Mouse (Mus musculus): Measurements from ENCODE around the gene Tspo2. TPM values are rescaled to one million over a fixed set of nuclear protein-coding genes. Genes with fewer than 3 reads are reported as not detected.

The Tspo2 gene
- polyA plus RNA-seq, 1 experiment = 1.5 TPM

DNA sequence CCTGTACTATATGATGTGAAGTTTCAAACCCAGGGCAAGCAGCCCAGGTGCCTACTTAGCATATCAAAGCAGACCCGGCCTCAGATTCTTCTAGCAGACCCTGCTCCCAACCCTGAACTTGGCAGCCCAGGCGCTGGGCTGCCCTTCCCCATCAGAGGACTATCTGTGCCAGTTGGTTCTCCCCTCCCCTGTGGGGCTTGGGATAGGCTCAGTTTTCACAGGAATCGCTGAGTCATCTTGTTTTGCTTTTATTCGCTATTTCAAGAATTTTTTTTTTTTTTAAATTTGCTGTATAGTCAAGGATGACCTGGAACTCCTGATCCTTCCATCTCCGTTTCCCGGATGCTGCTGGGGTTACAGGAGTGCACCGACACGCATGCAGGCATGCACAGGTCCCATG lies 3.6 kb downstream of the Tspo2 start:
- Histone ChIP-seq H3K36me3 (ENCODE audit: control insufficient read depth, insufficient read depth, low read length, poor library complexity, severe bottlenecking) (no peaks in the 10 kb centered on the region), H3K4me1 (ENCODE audit: control insufficient read depth, insufficient read depth, low read length) (peaks cover 11% of the 10 kb centered on the region), H3K27ac (ENCODE audit: insufficient read depth, low read length) (no peak overlapping the region), H3K4me3 (ENCODE audit: low read depth, low read length) (no peak overlapping the region), H3K9ac (ENCODE audit: low read depth, poor library complexity, severe bottlenecking) (no peak overlapping the region), H3K27me3 (ENCODE audit: control insufficient read depth, insufficient read depth, low read length, poor library complexity, severe bottlenecking) (no peaks in the 10 kb centered on the region), H3K9me3 (replicated peaks; ENCODE audit: control insufficient read depth, insufficient read depth, low read length, poor library complexity, severe bottlenecking) (no peaks in the 10 kb centered on the region)
- TF ChIP-seq EP300 (IDR thresholded peaks at IDR 0.05; ENCODE audit: insufficient read depth, low read depth, low read length) (no peak), POLR2A (IDR thresholded peaks at IDR 0.05; ENCODE audit: insufficient read depth, low read length) (no peak), CTCF (IDR thresholded peaks at IDR 0.05; ENCODE audit: low read depth, low read length) (no peak)

DNA sequence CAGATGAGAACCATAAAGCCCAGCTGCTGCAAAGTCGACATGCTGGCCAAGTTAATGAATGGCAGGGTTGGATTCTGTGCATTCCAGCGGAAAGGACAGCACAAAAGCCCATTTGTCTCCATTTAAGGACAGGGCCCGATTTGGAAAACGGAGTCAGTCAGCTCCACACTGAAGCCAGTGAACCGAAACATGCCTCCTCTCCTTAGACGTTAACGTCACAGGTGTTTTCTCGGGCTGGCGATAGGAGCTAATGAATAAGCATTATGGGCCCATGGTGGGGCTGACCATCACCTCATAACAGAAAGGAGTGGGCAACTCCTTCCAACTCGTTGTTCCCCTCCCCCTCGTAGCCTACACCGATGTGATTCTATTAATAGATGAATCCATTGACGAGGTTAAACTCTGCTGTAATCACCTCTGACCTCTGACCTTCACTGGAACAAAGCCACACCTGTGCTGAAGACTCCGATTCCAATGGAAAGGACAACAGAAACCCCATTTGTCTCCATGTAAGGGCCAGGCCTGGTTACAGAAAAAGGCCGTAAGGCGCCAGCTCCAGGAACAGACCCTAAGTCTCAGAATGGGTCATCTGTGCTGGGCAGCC lies 7.7 kb downstream of the Tspo2 start:
- TF ChIP-seq EP300 (IDR thresholded peaks at IDR 0.05; ENCODE audit: insufficient read depth, low read depth, low read length) (no peak), POLR2A (IDR thresholded peaks at IDR 0.05; ENCODE audit: insufficient read depth, low read length) (no peak), CTCF (IDR thresholded peaks at IDR 0.05; ENCODE audit: low read depth, low read length) (no peak)
- H3K27ac ChIP-seq (ENCODE audit: insufficient read depth, low read length) = no peak overlapping the region
- no peak overlapping the region for H3K4me3 ChIP-seq (ENCODE audit: low read depth, low read length)
- no peaks in the 10 kb centered on the region for H3K9me3 ChIP-seq (replicated peaks; ENCODE audit: control insufficient read depth, insufficient read depth, low read length, poor library complexity, severe bottlenecking)
- peaks cover 7% of the 10 kb centered on the region for H3K4me1 ChIP-seq (ENCODE audit: control insufficient read depth, insufficient read depth, low read length)
- H3K27me3 ChIP-seq (ENCODE audit: control insufficient read depth, insufficient read depth, low read length, poor library complexity, severe bottlenecking) = no peaks in the 10 kb centered on the region
- no peak overlapping the region for H3K9ac ChIP-seq (ENCODE audit: low read depth, poor library complexity, severe bottlenecking)
- H3K36me3 ChIP-seq (ENCODE audit: control insufficient read depth, insufficient read depth, low read length, poor library complexity, severe bottlenecking) = no peaks in the 10 kb centered on the region

GRCm38 (mm10) chr17:48442745-48443457 lies 8.4 kb downstream of the Tspo2 start:
- Histone ChIP-seq H3K27ac (ENCODE audit: insufficient read depth, low read length) (no peak overlapping the region), H3K9me3 (replicated peaks; ENCODE audit: control insufficient read depth, insufficient read depth, low read length, poor library complexity, severe bottlenecking) (no peaks in the 10 kb centered on the region), H3K27me3 (ENCODE audit: control insufficient read depth, insufficient read depth, low read length, poor library complexity, severe bottlenecking) (no peaks in the 10 kb centered on the region), H3K9ac (ENCODE audit: low read depth, poor library complexity, severe bottlenecking) (no peak overlapping the region), H3K4me1 (ENCODE audit: control insufficient read depth, insufficient read depth, low read length) (peaks cover 4% of the 10 kb centered on the region), H3K4me3 (ENCODE audit: low read depth, low read length) (no peak overlapping the region), H3K36me3 (ENCODE audit: control insufficient read depth, insufficient read depth, low read length, poor library complexity, severe bottlenecking) (no peaks in the 10 kb centered on the region)
- TF ChIP-seq CTCF (IDR thresholded peaks at IDR 0.05; ENCODE audit: low read depth, low read length) = no peak
- no peak for TF ChIP-seq POLR2A (IDR thresholded peaks at IDR 0.05; ENCODE audit: insufficient read depth, low read length)
- TF ChIP-seq EP300 (IDR thresholded peaks at IDR 0.05; ENCODE audit: insufficient read depth, low read depth, low read length) = no peak

DNA sequence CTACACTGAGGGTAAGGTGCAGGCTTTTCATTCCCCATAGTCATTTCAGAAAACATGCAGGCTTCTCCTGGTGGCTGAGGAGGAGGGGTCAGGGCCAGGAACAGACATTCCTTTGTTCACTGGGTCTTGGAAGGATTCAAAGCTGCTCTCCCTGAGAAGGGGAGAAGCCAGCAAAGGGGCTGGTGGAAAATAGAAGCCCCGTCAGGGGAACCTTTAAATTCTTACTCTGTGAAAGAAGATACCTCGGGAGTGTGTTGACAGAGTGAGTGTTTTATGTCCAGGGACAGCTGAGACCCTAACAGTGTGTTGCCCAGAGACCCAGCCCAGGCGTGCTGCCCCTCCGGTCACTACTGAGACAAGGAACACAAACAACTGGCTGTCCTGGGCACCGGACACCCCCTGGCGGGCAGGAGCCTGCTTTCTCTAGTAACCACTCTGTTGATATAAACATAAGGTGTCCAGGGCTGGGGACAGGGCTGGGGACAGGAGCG lies 13.9 kb downstream of the Tspo2 start:
- no peaks in the 10 kb centered on the region for H3K27me3 ChIP-seq (ENCODE audit: control insufficient read depth, insufficient read depth, low read length, poor library complexity, severe bottlenecking)
- H3K9ac ChIP-seq (ENCODE audit: low read depth, poor library complexity, severe bottlenecking) = no peak overlapping the region
- H3K4me1 ChIP-seq (ENCODE audit: control insufficient read depth, insufficient read depth, low read length) = peaks cover 12% of the 10 kb centered on the region
- H3K36me3 ChIP-seq (ENCODE audit: control insufficient read depth, insufficient read depth, low read length, poor library complexity, severe bottlenecking) = no peaks in the 10 kb centered on the region
- no peak overlapping the region for H3K4me3 ChIP-seq (ENCODE audit: low read depth, low read length)
- H3K9me3 ChIP-seq (replicated peaks; ENCODE audit: control insufficient read depth, insufficient read depth, low read length, poor library complexity, severe bottlenecking) = no peaks in the 10 kb centered on the region
- H3K27ac ChIP-seq (ENCODE audit: insufficient read depth, low read length) = no peak overlapping the region
- TF ChIP-seq POLR2A (IDR thresholded peaks at IDR 0.05; ENCODE audit: insufficient read depth, low read length) (no peak), EP300 (IDR thresholded peaks at IDR 0.05; ENCODE audit: insufficient read depth, low read depth, low read length) (no peak), CTCF (IDR thresholded peaks at IDR 0.05; ENCODE audit: low read depth, low read length) (no peak)

GRCm38 (mm10) chr17:48436487-48436886 lies 14.8 kb downstream of the Tspo2 start:
- TF ChIP-seq POLR2A (IDR thresholded peaks at IDR 0.05; ENCODE audit: insufficient read depth, low read length) = no peak
- no peak for TF ChIP-seq CTCF (IDR thresholded peaks at IDR 0.05; ENCODE audit: low read depth, low read length)
- no peak for TF ChIP-seq EP300 (IDR thresholded peaks at IDR 0.05; ENCODE audit: insufficient read depth, low read depth, low read length)
- H3K27me3 ChIP-seq (ENCODE audit: control insufficient read depth, insufficient read depth, low read length, poor library complexity, severe bottlenecking) = no peaks in the 10 kb centered on the region
- H3K9me3 ChIP-seq (replicated peaks; ENCODE audit: control insufficient read depth, insufficient read depth, low read length, poor library complexity, severe bottlenecking) = no peaks in the 10 kb centered on the region
- peaks cover 15% of the 10 kb centered on the region for H3K4me1 ChIP-seq (ENCODE audit: control insufficient read depth, insufficient read depth, low read length)
- H3K36me3 ChIP-seq (ENCODE audit: control insufficient read depth, insufficient read depth, low read length, poor library complexity, severe bottlenecking) = no peaks in the 10 kb centered on the region
- no peak overlapping the region for H3K9ac ChIP-seq (ENCODE audit: low read depth, poor library complexity, severe bottlenecking)
- no peak overlapping the region for H3K4me3 ChIP-seq (ENCODE audit: low read depth, low read length)
- H3K27ac ChIP-seq (ENCODE audit: insufficient read depth, low read length) = peak overlapping the region; percentile 24; the same call in 1 of the 2 replicates

DNA sequence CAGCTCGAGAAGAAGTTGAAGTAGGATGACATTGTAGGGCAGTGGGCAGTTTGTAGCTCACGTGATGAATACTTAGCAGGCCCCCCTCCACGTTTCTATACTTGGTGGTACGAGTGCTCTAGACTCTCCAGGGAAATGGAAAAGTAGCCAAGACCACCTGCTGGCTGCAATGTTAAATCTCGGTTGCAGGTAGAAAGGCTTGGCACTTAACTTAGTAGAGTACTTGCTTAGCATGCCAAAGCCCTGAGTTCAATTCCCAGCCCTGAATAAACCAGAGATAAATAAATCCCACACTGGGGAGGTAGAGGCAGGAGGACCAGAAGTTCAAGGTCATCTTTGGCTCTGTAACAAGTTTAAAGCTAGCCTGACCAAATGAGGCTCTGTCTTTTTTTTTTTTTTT lies 16.8 kb downstream of the Tspo2 start:
- no peak for TF ChIP-seq CTCF (IDR thresholded peaks at IDR 0.05; ENCODE audit: low read depth, low read length)
- TF ChIP-seq POLR2A (IDR thresholded peaks at IDR 0.05; ENCODE audit: insufficient read depth, low read length) = no peak
- no peak for TF ChIP-seq EP300 (IDR thresholded peaks at IDR 0.05; ENCODE audit: insufficient read depth, low read depth, low read length)
- Histone ChIP-seq H3K27ac (ENCODE audit: insufficient read depth, low read length) (no peak overlapping the region; the same call in 1 of the 2 replicates), H3K27me3 (ENCODE audit: control insufficient read depth, insufficient read depth, low read length, poor library complexity, severe bottlenecking) (no peaks in the 10 kb centered on the region), H3K9me3 (replicated peaks; ENCODE audit: control insufficient read depth, insufficient read depth, low read length, poor library complexity, severe bottlenecking) (no peaks in the 10 kb centered on the region), H3K9ac (ENCODE audit: low read depth, poor library complexity, severe bottlenecking) (no peak overlapping the region), H3K4me3 (ENCODE audit: low read depth, low read length) (no peak overlapping the region), H3K36me3 (ENCODE audit: control insufficient read depth, insufficient read depth, low read length, poor library complexity, severe bottlenecking) (no peaks in the 10 kb centered on the region), H3K4me1 (ENCODE audit: control insufficient read depth, insufficient read depth, low read length) (peaks cover 20% of the 10 kb centered on the region)

Measured in ES-Bruce4 (cell line).